8 mouse cellular contexts compared by ENCODE assay signal in genomic region chr12:78911707-78912417, GRCm38 (mm10). TPM values are rescaled to one million over a fixed set of nuclear protein-coding genes. Genes with fewer than 3 reads are reported as not detected.
DNase-seq lines count a peak whose midpoint lies in the region; ATAC-seq lines count a peak whose summit lies in the region.

No protein-coding gene starts in this region.

- peak overlapping the region; percentile 90 for H3K4me2 ChIP-seq in liver, embryonic 15.5 days

- H3K9ac ChIP-seq in liver, embryonic 15.5 days: peak overlapping the region; percentile 80

- H3K27me3 ChIP-seq in liver, embryonic 15.5 days: peaks cover 43% of the 10 kb centered on the region

- peak overlapping the region; percentile 69 for H3K4me3 ChIP-seq in liver, embryonic 15.5 days (replicated peaks)

- peak; percentile 75 for ATAC-seq in liver, embryonic 15.5 days (ENCODE audit: insufficient read depth)

- H3K27ac ChIP-seq in liver, embryonic 15.5 days (replicated peaks): peak overlapping the region; percentile 99

- intact Hi-C loops in gastrocnemius, postnatal 14 days (cut with DNase I; ENCODE audit: low total_unique reads): no loop called here

- under 1% methylated on average over 37 of the region's 37 CpGs for WGBS in liver, embryonic 15.5 days (ENCODE audit: insufficient replicate concordance)

- peak; percentile 75 for DNase-seq in MN1 (ENCODE audit: low spot score)
- DNase-seq in c-Kit-positive CD71-positive TER-119-negative erythroid progenitor cells, embryonic 14.5 days (ENCODE audit: low read depth): peak; percentile 76
- peak; percentile 31 for DNase-seq in gastrocnemius, postnatal 14 days
- DNase-seq in induced T-regulatory cell, adult 2 months (ENCODE audit: low read depth): peak; percentile 21
- DNase-seq in neural tube, embryonic 10.5 days (ENCODE audit: extremely low spot score, low spot score): peak; percentile 73
- DNase-seq in thymus, postnatal 0 days (ENCODE audit: low spot score): no peak
- no peak for DNase-seq in layer of hippocampus, postnatal 10 days (ENCODE audit: low spot score in 2 of 2)

- H3K9me3 ChIP-seq in liver, embryonic 15.5 days (replicated peaks): no peaks in the 10 kb centered on the region; the same call in 1 of the 2 replicates

- peaks cover 7% of the 10 kb centered on the region for H3K36me3 ChIP-seq in liver, embryonic 15.5 days (replicated peaks)

- H3K4me1 ChIP-seq in liver, embryonic 15.5 days (replicated peaks): peaks cover 93% of the 10 kb centered on the region

RNA-seq across cellular contexts. Expression of gene Plek2, which starts 5.1 kb away (rescaled TPM):
- total RNA-seq in gastrocnemius, postnatal 14 days (2021): under 1 TPM in 1 of 2 experiments, not detected in 1; 0.13 TPM
- polyA plus RNA-seq in liver, embryonic 15.5 days (2015; fragmentation: Nextera tagmentation; extraction: Ambion mirVana): 41.4 and 46.1 TPM in 2 replicates
- polyA plus RNA-seq in thymus, postnatal 0 days (2015; fragmentation: Nextera tagmentation; extraction: Ambion mirVana): 2.7 and 3.0 TPM in 2 replicates
- under 1 TPM; 0.30 to 0.56 TPM for total RNA-seq in layer of hippocampus, postnatal 10 days (2021)

RNA-seq across cellular contexts. Expression of gene Eif2s1, which starts 50.2 kb away (rescaled TPM):
- total RNA-seq in gastrocnemius, postnatal 14 days (2021): 10 to 100 TPM; 38.9 to 49.3 TPM
- polyA plus RNA-seq in liver, embryonic 15.5 days (2015; fragmentation: Nextera tagmentation; extraction: Ambion mirVana): 166 and 171 TPM in 2 replicates
- 208 and 236 TPM in 2 replicates for polyA plus RNA-seq in thymus, postnatal 0 days (2015; fragmentation: Nextera tagmentation; extraction: Ambion mirVana)
- 10 to 100 TPM; 49.4 to 60.6 TPM for total RNA-seq in layer of hippocampus, postnatal 10 days (2021)

RNA-seq across cellular contexts. Expression of gene Atp6v1d, which starts 50.4 kb away (rescaled TPM):
- 10 to 100 TPM; 53.4 to 53.9 TPM for total RNA-seq in gastrocnemius, postnatal 14 days (2021)
- 23.8 and 24.4 TPM in 2 replicates for polyA plus RNA-seq in liver, embryonic 15.5 days (2015; fragmentation: Nextera tagmentation; extraction: Ambion mirVana)
- 108 and 112 TPM in 2 replicates for polyA plus RNA-seq in thymus, postnatal 0 days (2015; fragmentation: Nextera tagmentation; extraction: Ambion mirVana)
- total RNA-seq in layer of hippocampus, postnatal 10 days (2021): 100 to 1,000 TPM; 181 to 190 TPM

Comparison
In these comparisons a context has a peak if more than half of its experiments do, and no peak if none do; other contexts are left out.
1. DNase-seq: peak in MN1 (single experiment), c-Kit-positive CD71-positive TER-119-negative erythroid progenitor cells, embryonic 14.5 days (single experiment), gastrocnemius, postnatal 14 days (single experiment), induced T-regulatory cell, adult 2 months (single experiment) and neural tube, embryonic 10.5 days (single experiment); none in thymus, postnatal 0 days (single experiment) and layer of hippocampus, postnatal 10 days (0 of 2).